Mouse (Mus musculus) cerebellum, adult 2 months (tissue): ENCODE data around the gene Fam149a. TPM values are rescaled to one million over a fixed set of nuclear protein-coding genes. Genes with fewer than 3 reads are reported as not detected.
A peak's percentile ranks its signal among the peaks of the same experiment; 100 is the strongest.

Experiments
- DNase-seq, 2 experiments: peaks; one replicate each; pipeline ENCODE4 v3.0.0; 2021
- H3K27ac ChIP-seq: fragments of 200-500 bp; 2 replicates; pipeline ENCODE4 v1.5.1; 2012; ENCODE audit warnings: low read length, control low read depth, inconsistent platforms; ENCODE audit not compliant: insufficient read depth
- H3K27me3 ChIP-seq: fragments of 200-500 bp; 2 replicates; pipeline ENCODE4 v1.6.1; 2012; ENCODE audit warnings: inconsistent platforms, mild to moderate bottlenecking, low read length, moderate library complexity; ENCODE audit not compliant: control insufficient read depth, insufficient read depth
- H3K4me1 ChIP-seq: fragments of 200-500 bp; 2 replicates; pipeline ENCODE4 v1.6.1; 2011; ENCODE audit warnings: low read length; ENCODE audit not compliant: control insufficient read depth, insufficient read depth
- H3K4me3 ChIP-seq: fragments of 200-500 bp; replicated peaks from 2 replicates; pipeline ENCODE3; 2011; ENCODE audit warnings: mild to moderate bottlenecking, low read depth, low read length, control low read depth; ENCODE audit not compliant: insufficient read depth
- CTCF ChIP-seq: fragments of 200-500 bp; IDR thresholded peaks from 2 replicates; pipeline ENCODE4 v1.5.1; 2011; ENCODE audit warnings: low read depth, mild to moderate bottlenecking, control low read depth, low read length, moderate library complexity, borderline replicate concordance; ENCODE audit not compliant: insufficient read depth
- POLR2A ChIP-seq: fragments of 200-500 bp; IDR thresholded peaks from 2 replicates; pipeline ENCODE4 v1.6.1; 2011; ENCODE audit warnings: low read length, control low read depth, borderline replicate concordance; ENCODE audit not compliant: insufficient read depth
- WGBS: fragments of 180-500 bp; shearing (Covaris S2); methylation state at CpG from one replicate; pipeline ENCODE4 v1.1.7; 2018; 5-methylcytosine and 5-hydroxymethylcytosine counted together
- polyA plus RNA-seq: library from polyadenylated mRNA; depleted of rRNA; stranded (reverse); fragments of >200 nt; gene quantifications from 2 replicates; pipeline ENCODE4 v1.2.3, GENCODE M21; 2012

Fam149a gene
- polyA plus RNA-seq, 1 experiment, result 15.1 TPM

DNA sequence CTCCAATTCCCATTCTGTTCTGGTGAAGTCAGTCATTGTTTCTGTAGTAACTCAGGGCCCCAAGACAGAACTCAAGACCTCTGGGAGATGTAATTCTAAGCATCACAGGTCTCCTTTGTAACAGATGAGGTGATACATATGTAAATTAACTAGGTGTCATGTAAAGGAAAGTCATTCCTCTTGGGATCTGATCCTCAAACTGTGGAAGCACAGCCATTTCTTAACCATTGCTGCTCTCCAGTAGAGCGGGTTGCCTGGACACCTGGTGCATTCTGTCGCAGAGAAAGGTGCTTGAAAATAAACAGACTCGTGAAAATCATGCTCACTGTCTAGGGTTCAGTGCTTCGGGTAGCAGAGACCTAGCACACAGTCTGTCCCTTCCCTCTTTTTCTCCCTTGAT, 1.5 kb downstream of the Fam149a start:
- no peak overlapping the region for H3K4me3 ChIP-seq
- H3K27ac ChIP-seq, result no peak overlapping the region
- TF ChIP-seq CTCF (no peak), POLR2A (no peak)
- no peaks in the 10 kb centered on the region; the same call in 1 of the 2 replicates for H3K27me3 ChIP-seq
- WGBS, result 47% methylated on average over 4 of the region's 4 CpGs
- DNase-seq, result no peak
- peaks cover 6% of the 10 kb centered on the region; the same call in 1 of the 2 replicates for H3K4me1 ChIP-seq

DNA sequence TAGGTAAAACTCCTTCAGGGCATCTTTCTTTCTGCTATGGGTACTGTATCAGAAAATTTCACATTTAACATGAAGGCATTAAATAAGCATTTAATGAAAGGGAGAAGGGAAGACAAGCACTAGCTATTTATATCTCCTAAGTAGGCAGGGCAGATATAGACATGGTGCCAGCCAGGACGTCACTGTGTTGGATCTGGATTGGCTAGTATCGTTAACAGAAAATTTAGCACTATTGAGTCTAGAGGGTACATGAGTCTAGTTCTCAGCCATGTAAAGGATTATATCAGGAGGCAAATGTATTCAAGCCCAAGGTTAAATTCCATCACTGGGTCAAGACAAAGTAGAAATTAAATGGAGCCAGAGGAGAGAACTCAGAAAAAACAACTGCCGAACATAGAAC, 8.0 kb downstream of the Fam149a start:
- 65% methylated on average over 3 of the region's 3 CpGs for WGBS
- H3K27me3 ChIP-seq, result no peaks in the 10 kb centered on the region
- H3K4me1 ChIP-seq, result no peaks in the 10 kb centered on the region
- no peak for DNase-seq
- H3K27ac ChIP-seq, result no peak overlapping the region
- H3K4me3 ChIP-seq, result no peak overlapping the region
- TF ChIP-seq CTCF (no peak), POLR2A (no peak)

DNA sequence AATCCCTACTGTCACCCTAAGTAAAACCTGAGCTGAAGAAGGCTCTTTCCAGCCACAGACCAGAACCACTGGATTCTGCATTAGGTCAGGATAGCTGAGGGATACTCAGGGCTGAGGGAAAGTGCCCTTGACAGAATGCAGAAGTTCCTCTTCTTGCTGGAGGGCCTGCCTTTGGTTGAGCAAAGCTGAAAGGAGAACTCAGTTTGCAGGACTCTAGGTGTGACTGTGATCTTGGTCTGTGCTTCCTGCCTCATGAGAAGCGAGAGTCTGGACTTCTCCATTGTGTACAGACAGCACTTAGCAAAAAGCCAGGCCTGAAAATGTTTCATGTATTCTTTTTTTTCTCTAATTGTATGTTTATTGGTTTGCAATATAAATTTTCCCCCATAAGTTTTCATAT, 14.9 kb downstream of the Fam149a start:
- WGBS, result 100% methylated on average over 1 of the region's 1 CpGs
- no peaks in the 10 kb centered on the region for H3K27me3 ChIP-seq
- no peak for DNase-seq
- TF ChIP-seq CTCF (no peak), POLR2A (no peak)
- no peak overlapping the region for H3K4me3 ChIP-seq
- H3K4me1 ChIP-seq, result no peaks in the 10 kb centered on the region
- H3K27ac ChIP-seq, result no peak overlapping the region

DNA sequence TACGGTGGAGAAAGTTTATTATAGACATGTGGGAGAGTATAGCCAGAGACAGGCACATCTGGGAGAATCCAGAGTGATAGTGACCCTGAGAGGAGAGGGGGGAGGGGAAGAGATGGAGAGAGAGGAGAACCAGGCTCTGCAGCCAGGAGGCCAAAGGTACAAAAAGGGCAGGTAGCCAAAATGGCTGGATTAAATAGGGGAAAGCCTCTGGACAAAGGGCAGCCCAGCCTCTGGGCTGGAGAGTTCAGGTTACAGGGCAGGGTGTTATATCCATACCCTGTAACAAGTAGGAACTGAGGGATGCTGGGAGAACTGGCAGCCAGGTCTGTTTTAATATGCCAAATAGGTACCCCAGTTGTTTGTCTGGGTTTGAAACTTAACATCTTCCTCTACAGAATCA, 18.9 kb downstream of the Fam149a start:
- H3K27ac ChIP-seq, result no peak overlapping the region
- DNase-seq, result no peak
- WGBS, result 93% methylated on average over 1 of the region's 1 CpGs
- H3K27me3 ChIP-seq, result no peaks in the 10 kb centered on the region
- H3K4me1 ChIP-seq, result no peaks in the 10 kb centered on the region
- H3K4me3 ChIP-seq, result no peak overlapping the region
- TF ChIP-seq POLR2A, result no peak
- TF ChIP-seq CTCF, result no peak

DNA sequence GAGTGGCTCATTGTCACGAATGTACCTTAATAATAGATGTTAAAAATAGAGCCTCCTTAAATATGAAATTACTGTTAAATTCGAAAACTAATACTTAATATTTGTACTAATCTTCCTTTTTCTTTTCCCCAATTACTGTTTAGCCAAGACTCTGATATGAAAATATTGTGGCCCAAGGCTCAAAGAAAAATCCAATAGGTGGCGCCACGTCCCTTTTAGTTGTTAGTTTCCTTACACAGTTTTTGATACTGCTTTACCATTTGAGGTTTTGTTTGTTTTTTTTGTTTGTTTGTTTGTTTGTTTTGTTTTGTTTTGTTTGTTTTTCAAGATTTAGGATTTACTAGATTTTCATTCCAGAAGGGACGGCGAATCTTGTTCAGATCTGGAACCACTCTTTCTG, 19.8 kb downstream of the Fam149a start:
- no peak for TF ChIP-seq CTCF
- no peak for TF ChIP-seq POLR2A
- H3K27ac ChIP-seq, result no peak overlapping the region
- DNase-seq, result no peak
- H3K27me3 ChIP-seq, result no peaks in the 10 kb centered on the region
- H3K4me3 ChIP-seq, result no peak overlapping the region
- WGBS, result 67% methylated on average over 6 of the region's 6 CpGs
- no peaks in the 10 kb centered on the region for H3K4me1 ChIP-seq

DNA sequence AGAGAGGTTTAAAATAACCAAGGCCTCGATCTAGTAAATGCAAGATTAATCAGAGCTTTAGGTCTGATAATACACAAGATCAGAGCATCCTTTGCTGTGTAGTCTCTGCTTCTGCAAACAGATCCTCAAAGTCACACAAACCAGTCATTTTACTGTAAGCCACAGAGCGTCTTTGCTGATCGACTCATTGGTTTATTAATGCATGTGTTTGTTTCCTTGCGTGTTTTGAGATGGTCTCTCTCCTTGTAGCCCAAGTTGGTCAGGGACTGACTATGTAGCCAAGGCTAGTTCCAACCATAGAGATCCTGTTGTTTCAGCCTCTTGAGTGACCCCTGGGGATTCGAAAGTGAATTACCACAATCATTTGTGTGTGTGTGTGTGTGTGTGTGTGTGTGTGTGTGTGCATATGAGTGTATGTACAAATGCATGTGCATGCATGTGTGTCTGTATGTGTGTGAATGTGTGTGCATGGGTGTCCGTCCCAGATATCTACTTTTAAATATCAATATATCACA, 22.9 kb downstream of the Fam149a start:
- no peak overlapping the region for H3K4me3 ChIP-seq
- no peaks in the 10 kb centered on the region for H3K27me3 ChIP-seq
- 75% methylated on average over 6 of the region's 6 CpGs for WGBS
- H3K4me1 ChIP-seq, result no peaks in the 10 kb centered on the region
- TF ChIP-seq POLR2A (no peak), CTCF (no peak)
- no peak overlapping the region for H3K27ac ChIP-seq
- peak in 1 of 2 experiments; percentile 11 for DNase-seq

DNA sequence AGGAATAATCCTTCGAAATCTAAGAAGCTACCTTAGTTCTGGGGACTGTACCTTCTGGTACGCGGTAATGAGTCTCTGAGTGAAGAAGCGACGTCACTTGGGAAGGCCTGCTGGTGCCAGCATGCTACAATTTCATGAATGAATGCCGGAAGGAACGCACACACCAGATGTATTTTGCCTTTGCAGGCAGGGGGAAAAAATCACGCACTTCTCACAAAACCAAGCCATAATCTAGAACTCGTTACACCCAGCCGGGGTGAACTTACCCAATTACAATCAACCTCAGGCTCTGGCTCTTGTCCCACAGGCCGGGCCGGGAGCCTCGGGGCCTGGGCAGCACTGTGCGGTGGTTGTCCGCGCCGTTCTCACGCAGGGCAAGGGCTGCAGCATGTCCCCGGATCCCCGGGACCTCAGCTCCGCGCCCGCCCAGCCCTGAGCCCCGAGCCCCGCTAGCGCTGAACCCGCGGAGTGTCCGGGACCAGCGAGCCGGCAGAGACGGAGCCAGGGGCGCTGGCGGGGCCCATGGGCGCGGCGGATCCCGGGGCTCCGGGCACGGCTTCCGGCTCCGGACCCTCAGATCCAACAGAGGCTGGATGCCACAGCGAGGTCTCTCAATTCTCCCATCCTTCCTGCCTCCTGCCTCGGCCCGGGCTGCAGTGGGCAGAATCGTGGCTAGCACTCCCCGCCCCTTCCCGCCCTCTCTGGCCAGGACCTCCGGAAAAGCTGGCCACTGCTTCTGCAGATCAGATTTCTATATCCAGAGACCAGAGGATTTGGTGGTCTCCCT, 23.8 kb downstream of the Fam149a start:
- WGBS, result 1% methylated on average over 49 of the region's 49 CpGs
- Histone ChIP-seq H3K27me3 (no peaks in the 10 kb centered on the region), H3K27ac (no peak overlapping the region), H3K4me1 (no peaks in the 10 kb centered on the region), H3K4me3 (peak overlapping the region; percentile 58)
- peak; percentile 62 to 70 for DNase-seq
- TF ChIP-seq CTCF (no peak), POLR2A (no peak)

DNA sequence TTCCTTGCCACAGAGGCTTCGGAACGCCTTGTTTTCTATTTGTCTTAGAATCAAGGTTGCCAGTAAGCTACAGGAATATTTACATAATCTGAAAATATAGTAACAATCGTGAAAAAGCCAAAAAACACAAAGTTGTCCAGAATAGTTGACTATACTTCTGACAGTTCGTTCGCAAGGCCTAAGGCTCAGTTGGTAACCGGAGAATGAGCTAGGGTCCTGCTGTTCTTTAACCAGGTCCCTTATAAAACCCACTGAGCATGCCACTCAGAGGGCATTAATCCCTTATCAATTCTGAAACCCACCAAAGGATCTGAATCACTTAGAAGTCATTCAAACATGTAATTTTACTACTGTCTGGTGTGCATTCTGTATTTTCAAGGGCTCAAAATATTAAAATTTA, 26.3 kb downstream of the Fam149a start:
- Histone ChIP-seq H3K4me3 (no peak overlapping the region), H3K27me3 (no peaks in the 10 kb centered on the region), H3K27ac (no peak overlapping the region), H3K4me1 (no peaks in the 10 kb centered on the region)
- 92% methylated on average over 6 of the region's 6 CpGs for WGBS
- DNase-seq, result no peak
- TF ChIP-seq POLR2A, result no peak
- no peak for TF ChIP-seq CTCF
